Mouse (Mus musculus) gastrocnemius, adult 2 months (tissue): ENCODE measurements around the gene Gm3045. TPM values are rescaled to one million over a fixed set of nuclear protein-coding genes. Genes with fewer than 3 reads are reported as not detected.

Experiments
- DNase-seq: peaks from one replicate; pipeline ENCODE4 v3.0.0; 2022
- H3K27ac ChIP-seq: fragments of 200-600 bp; 2 replicates; pipeline ENCODE4 v1.8.1; 2022; ENCODE audit warnings: mild to moderate bottlenecking
- H3K4me3 ChIP-seq: fragments of 200-600 bp; 2 replicates; pipeline ENCODE4 v1.8.1; 2022; ENCODE audit warnings: mild to moderate bottlenecking, moderate library complexity
- CTCF ChIP-seq: fragments of 200-600 bp; IDR thresholded peaks from 2 replicates; pipeline ENCODE4 v1.8.1; 2022; ENCODE audit warnings: antibody characterized with exemption, mild to moderate bottlenecking, moderate library complexity
- intact Hi-C: fragments of 180-260 bp; cut with DNase I; formaldehyde crosslinking; loops from one replicate; pipeline ENCODE4 v1.15.1; 2025
- total RNA-seq, 2 experiments: library from RNA; stranded (reverse); gene quantifications; 2 replicates each; pipeline ENCODE4 v1.2.3; 2021

Gene Gm3045
- total RNA-seq, 2 experiments from 2014 or later: not detected

DNA sequence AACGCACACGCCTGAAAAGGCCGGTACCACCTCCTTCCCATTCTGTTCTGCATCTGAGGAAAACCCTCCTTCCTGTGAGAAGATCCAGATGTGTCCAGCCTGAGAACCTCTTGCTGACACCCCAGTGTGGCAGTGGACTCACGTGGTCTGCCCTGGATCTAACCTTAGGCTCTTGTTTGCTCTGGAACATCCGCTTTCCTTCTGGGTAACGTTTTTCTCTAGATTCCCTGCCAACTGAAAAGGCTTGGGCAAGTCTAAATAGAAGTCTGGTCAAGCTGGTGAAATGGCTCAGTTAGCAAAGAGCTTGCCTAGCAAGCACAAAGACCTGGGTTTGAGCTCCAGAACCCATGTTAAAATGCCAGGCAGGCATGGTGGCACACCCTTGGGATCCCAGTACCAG lies 18.6 kb downstream of the Gm3045 start:
- H3K4me3 ChIP-seq: no peak overlapping the region
- intact Hi-C loops: no loop called here
- TF ChIP-seq CTCF: no peak
- no peak for DNase-seq
- H3K27ac ChIP-seq: no peak overlapping the region

- intact Hi-C loops: no loop called here
- TF ChIP-seq CTCF: no peak
- Histone ChIP-seq H3K4me3 (no peak overlapping the region), H3K27ac (no peak overlapping the region)
- DNase-seq: no peak
Measured at GRCm38 (mm10) chr13:56449239-56450030, 23.0 kb downstream of the Gm3045 start.

DNA sequence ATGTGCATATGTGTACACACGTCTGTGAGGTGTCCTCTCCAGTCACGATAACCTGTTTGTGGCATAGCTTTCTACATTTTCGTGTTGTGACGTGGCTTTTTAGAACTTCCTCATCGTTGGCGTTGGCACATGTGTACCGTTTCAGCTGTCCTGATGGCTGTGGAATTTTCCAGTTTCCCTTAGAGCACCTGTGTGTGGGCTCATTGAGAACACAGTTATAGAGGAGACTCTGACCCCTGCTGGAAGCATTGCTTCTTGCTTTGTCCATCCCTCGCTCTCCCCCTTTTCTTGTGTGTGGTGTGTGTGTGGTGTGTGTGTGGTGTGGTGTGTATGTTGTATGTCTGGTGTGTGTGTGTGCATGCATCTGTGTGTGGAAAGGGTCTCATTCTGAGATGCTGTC lies 23.6 kb downstream of the Gm3045 start:
- TF ChIP-seq CTCF: no peak
- intact Hi-C loops: no loop called here
- H3K4me3 ChIP-seq: no peak overlapping the region
- no peak overlapping the region for H3K27ac ChIP-seq
- DNase-seq: no peak

GRCm38 (mm10) chr13:56458001-56458400 lies 31.6 kb downstream of the Gm3045 start:
- intact Hi-C loops: no loop called here
- TF ChIP-seq CTCF: no peak
- Histone ChIP-seq H3K27ac (no peak overlapping the region), H3K4me3 (no peak overlapping the region)
- DNase-seq: no peak

GRCm38 (mm10) chr13:56461460-56461859 lies 35.1 kb downstream of the Gm3045 start:
- Histone ChIP-seq H3K27ac (no peak overlapping the region), H3K4me3 (no peak overlapping the region)
- intact Hi-C loops: no loop called here
- no peak for TF ChIP-seq CTCF
- no peak for DNase-seq

DNA sequence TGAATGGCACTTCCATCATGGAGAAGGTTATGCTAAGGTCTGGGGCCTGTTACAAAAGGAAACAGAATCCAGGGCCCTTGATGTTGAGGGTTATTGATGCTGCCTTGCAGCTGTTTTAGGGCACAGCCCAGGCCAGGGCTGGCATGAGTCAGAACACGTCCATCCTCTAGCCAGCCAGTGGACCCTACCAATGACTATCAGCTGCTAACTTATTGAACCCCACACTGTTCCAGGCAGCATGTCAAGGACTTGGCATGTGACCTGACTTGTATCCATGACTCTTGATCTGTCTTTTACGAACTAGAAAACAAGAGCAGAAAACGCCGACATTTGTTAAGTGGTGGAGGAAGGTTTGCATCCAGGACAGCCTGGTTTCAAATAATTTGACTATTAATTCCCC lies 36.4 kb downstream of the Gm3045 start:
- intact Hi-C loops: no loop called here
- no peak overlapping the region for H3K27ac ChIP-seq
- DNase-seq: no peak
- H3K4me3 ChIP-seq: no peak overlapping the region
- no peak for TF ChIP-seq CTCF

- Histone ChIP-seq H3K27ac (no peak overlapping the region), H3K4me3 (no peak overlapping the region)
- intact Hi-C loops: no loop called here
- no peak for DNase-seq
- no peak for TF ChIP-seq CTCF
Measured at GRCm38 (mm10) chr13:56463261-56463660, 36.9 kb downstream of the Gm3045 start.

DNA sequence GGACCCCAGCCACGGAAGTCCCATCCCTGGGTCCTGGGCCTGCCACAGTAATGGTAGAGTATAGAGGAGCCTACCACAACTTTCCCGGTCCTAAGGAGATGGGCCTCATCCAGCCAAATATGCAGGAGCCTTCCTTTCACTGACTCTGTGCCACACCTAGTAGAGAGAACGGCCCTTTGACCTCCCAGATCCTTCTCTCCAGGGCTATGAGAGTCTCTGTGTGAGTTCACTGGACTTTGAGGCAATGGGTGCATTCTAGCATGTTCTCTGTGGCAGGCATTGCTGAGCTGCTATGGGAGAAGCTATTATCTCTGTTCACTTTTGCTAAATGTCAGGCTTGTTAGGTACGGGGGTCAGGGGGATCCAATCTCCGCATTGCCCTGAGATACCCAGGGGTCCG lies 37.4 kb downstream of the Gm3045 start:
- H3K27ac ChIP-seq: no peak overlapping the region
- no peak for DNase-seq
- no peak overlapping the region for H3K4me3 ChIP-seq
- intact Hi-C loops: no loop called here
- TF ChIP-seq CTCF: no peak

- TF ChIP-seq CTCF: no peak
- intact Hi-C loops: no loop called here
- no peak for DNase-seq
- H3K4me3 ChIP-seq: no peak overlapping the region
- no peak overlapping the region for H3K27ac ChIP-seq
Measured at GRCm38 (mm10) chr13:56467786-56468185, 41.4 kb downstream of the Gm3045 start.

GRCm38 (mm10) chr13:56468536-56468935 lies 42.1 kb downstream of the Gm3045 start:
- Histone ChIP-seq H3K4me3 (no peak overlapping the region), H3K27ac (no peak overlapping the region)
- DNase-seq: no peak
- intact Hi-C loops: no loop called here
- no peak for TF ChIP-seq CTCF

DNA sequence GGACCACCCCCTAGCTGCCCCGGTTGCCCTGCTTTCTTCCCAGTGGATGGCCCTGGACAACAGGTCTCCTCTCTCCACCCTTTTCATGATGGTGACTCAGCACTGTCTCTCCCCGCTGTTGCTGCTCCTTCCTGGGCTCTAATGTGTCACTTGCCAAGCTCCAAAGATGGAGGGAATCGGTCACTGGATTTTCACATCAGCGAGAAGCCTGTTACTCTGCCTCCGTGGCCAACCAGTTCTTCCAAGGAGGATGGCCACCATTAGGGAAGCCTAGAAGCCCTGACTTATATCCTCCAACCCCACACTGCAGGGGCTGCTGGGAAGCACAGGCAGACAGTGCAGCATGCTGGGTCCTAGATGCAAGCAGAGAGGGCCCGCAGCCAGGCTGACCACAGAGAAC lies 44.8 kb downstream of the Gm3045 start:
- intact Hi-C loops: loop anchor here (10.0 kb wide), 1 partner anchor 84 kb away; no protein-coding TSS in a partner anchor
- Histone ChIP-seq H3K27ac (no peak overlapping the region), H3K4me3 (no peak overlapping the region; the same call in 1 of the 2 replicates)
- no peak for DNase-seq
- no peak for TF ChIP-seq CTCF

DNA sequence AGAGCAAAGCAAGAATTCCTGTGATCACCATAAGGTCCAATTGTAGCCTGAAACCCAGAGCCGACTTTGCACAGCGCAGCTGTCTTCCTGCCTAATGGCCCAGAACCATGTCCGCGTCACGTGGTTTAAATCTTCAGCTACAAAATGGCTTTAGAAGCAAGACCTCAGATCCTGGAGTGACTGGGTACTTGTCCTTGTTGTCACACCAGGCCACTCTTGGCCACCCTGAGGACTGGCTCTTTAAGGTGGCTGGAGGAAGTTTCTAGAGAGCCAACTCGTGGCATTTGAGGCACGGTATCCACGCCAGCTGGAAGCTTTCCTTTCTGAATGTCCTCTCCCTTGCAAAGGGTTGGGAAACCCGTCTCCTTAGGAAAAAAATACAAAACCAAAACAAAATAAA lies 45.6 kb downstream of the Gm3045 start:
- Histone ChIP-seq H3K27ac (peak overlapping the region; percentile 28; the same call in 1 of the 2 replicates), H3K4me3 (peak overlapping the region; percentile 45)
- TF ChIP-seq CTCF: no peak
- intact Hi-C loops: loop anchor here (10.0 kb wide), 1 partner anchor 83 kb away; no protein-coding TSS in a partner anchor
- peak; percentile 77 for DNase-seq

- DNase-seq: no peak
- no peak overlapping the region for H3K4me3 ChIP-seq
- TF ChIP-seq CTCF: no peak
- intact Hi-C loops: loop anchor here (10.0 kb wide), 1 partner anchor 82 kb away; no protein-coding TSS in a partner anchor
- no peak overlapping the region for H3K27ac ChIP-seq
Measured at GRCm38 (mm10) chr13:56472661-56473060, 46.3 kb downstream of the Gm3045 start.

GRCm38 (mm10) chr13:56475363-56475762 lies 49.0 kb downstream of the Gm3045 start:
- peak; percentile 37 for DNase-seq
- Histone ChIP-seq H3K4me3 (no peak overlapping the region), H3K27ac (no peak overlapping the region)
- peak; percentile 87 for TF ChIP-seq CTCF
- intact Hi-C loops: loop anchor here (1.0 to 10.0 kb wide), 5 partner anchors 79 to 787 kb away; no protein-coding TSS in a partner anchor
